Comparison of ENCODE assay signal across 9 mouse cellular contexts in the genomic region with DNA sequence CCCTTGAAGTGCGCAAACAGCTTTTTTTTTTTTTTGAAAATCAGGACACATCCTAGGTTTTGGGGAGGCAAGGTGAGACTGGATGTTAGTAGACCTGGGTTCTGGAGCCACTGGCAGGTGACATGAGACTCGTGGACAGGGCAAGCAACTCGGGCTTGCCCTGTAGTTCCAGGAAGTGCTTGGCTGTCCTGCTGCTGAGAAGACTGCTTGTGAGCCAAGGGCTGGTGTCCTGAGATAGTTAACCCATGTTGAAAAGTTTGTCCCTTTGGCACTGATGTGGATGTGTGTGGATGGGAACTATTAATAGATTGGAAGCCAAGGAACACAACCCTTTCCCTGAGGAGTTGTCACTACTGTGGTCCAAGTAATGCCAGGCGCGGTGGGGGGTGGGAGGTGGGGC. TPM values are rescaled to one million over a fixed set of nuclear protein-coding genes. Genes with fewer than 3 reads are reported as not detected.
DNase-seq lines count a peak whose midpoint lies in the region; ATAC-seq lines count a peak whose summit lies in the region.
"Had no signal": no experiment of that assay in that cellular context is flagged by ENCODE, and none has a peak within 500 bp of the region (broad histone marks: within the 10 kb centered on the region; RNA-seq: fewer than 3 reads in every experiment).

No protein-coding gene starts in this region.

- no peak overlapping the region for H3K27ac ChIP-seq in lung, embryonic 15.5 days
- H3K27ac ChIP-seq in intestine, embryonic 15.5 days: peak overlapping the region; percentile 79; the same call in 1 of the 2 replicates
- H3K27ac ChIP-seq in stomach, embryonic 14.5 days (ENCODE audit: low read length): no peak overlapping the region
- H3K27ac ChIP-seq in liver, embryonic 12.5 days: no peak overlapping the region
- H3K27ac ChIP-seq: liver, embryonic 14.5 days had no signal

- H3K9ac ChIP-seq in lung, embryonic 15.5 days: 0 out of 2 replicates have a peak overlapping the region, but pooled peaks have one; percentile 42
- no peak overlapping the region for H3K9ac ChIP-seq in intestine, embryonic 15.5 days
- H3K9ac ChIP-seq in stomach, embryonic 14.5 days (replicated peaks; ENCODE audit: low read depth, low read length): no peak overlapping the region; the same call in 1 of the 2 replicates
- no peak overlapping the region for H3K9ac ChIP-seq in liver, embryonic 12.5 days
- H3K9ac ChIP-seq: liver, embryonic 14.5 days had no signal

- H3K27me3 ChIP-seq in lung, embryonic 15.5 days: peaks cover 54% of the 10 kb centered on the region
- H3K27me3 ChIP-seq in intestine, embryonic 15.5 days (replicated peaks): peaks cover 2% of the 10 kb centered on the region; the same call in 1 of the 2 replicates
- peaks cover 3% of the 10 kb centered on the region; the same call in 1 of the 2 replicates for H3K27me3 ChIP-seq in stomach, embryonic 14.5 days (ENCODE audit: control insufficient read depth, insufficient read depth, low read length)
- H3K27me3 ChIP-seq in liver, embryonic 12.5 days (replicated peaks): peaks cover 88% of the 10 kb centered on the region

- H3K36me3 ChIP-seq in lung, embryonic 15.5 days: no peaks in the 10 kb centered on the region
- H3K36me3 ChIP-seq in intestine, embryonic 15.5 days: no peaks in the 10 kb centered on the region
- no peaks in the 10 kb centered on the region for H3K36me3 ChIP-seq in stomach, embryonic 14.5 days (ENCODE audit: control insufficient read depth, insufficient read depth, low read length)
- no peaks in the 10 kb centered on the region for H3K36me3 ChIP-seq in liver, embryonic 12.5 days

- peak overlapping the region; percentile 62 for H3K4me3 ChIP-seq in lung, embryonic 15.5 days
- peak overlapping the region; percentile 64 for H3K4me3 ChIP-seq in intestine, embryonic 15.5 days (replicated peaks)
- peak overlapping the region; percentile 63; the same call in 1 of the 2 replicates for H3K4me3 ChIP-seq in stomach, embryonic 14.5 days (ENCODE audit: low read depth, low read length)
- no peak overlapping the region for H3K4me3 ChIP-seq in liver, embryonic 12.5 days

- 28% methylated on average over 5 of the region's 5 CpGs for WGBS in lung, embryonic 15.5 days
- 19% methylated on average over 5 of the region's 5 CpGs for WGBS in intestine, embryonic 15.5 days
- WGBS in stomach, embryonic 14.5 days: 21% methylated on average over 5 of the region's 5 CpGs
- WGBS in liver, embryonic 12.5 days (ENCODE audit: insufficient replicate concordance): 15% methylated on average over 5 of the region's 5 CpGs

- peaks cover 10% of the 10 kb centered on the region; the same call in 1 of the 2 replicates for H3K4me1 ChIP-seq in lung, embryonic 15.5 days
- H3K4me1 ChIP-seq in intestine, embryonic 15.5 days (replicated peaks): peaks cover 14% of the 10 kb centered on the region; the same call in 1 of the 2 replicates
- H3K4me1 ChIP-seq in stomach, embryonic 14.5 days (ENCODE audit: control insufficient read depth, insufficient read depth, low read length): peaks cover 8% of the 10 kb centered on the region; the same call in 1 of the 2 replicates
- peaks cover 6% of the 10 kb centered on the region; the same call in 1 of the 2 replicates for H3K4me1 ChIP-seq in liver, embryonic 12.5 days

- H3K4me2 ChIP-seq in lung, embryonic 15.5 days: peak overlapping the region; percentile 99
- H3K4me2 ChIP-seq in intestine, embryonic 15.5 days (replicated peaks): peak overlapping the region; percentile 94
- H3K4me2 ChIP-seq in stomach, embryonic 14.5 days (replicated peaks; ENCODE audit: low read depth, low read length): peak overlapping the region; percentile 99; the same call in 1 of the 2 replicates
- H3K4me2 ChIP-seq in liver, embryonic 12.5 days: no peak overlapping the region

- no peak for ATAC-seq in lung, embryonic 15.5 days (ENCODE audit: borderline replicate concordance, extremely low read depth, low FRiP score, low TSS enrichment)
- ATAC-seq in intestine, embryonic 15.5 days: 0 out of 2 replicates have a peak, but pooled peaks have one; percentile 18
- ATAC-seq in stomach, embryonic 14.5 days (ENCODE audit: insufficient number of reproducible peaks, insufficient read depth, low FRiP score, low read depth): no peak
- no peak for ATAC-seq in liver, embryonic 12.5 days

- intact Hi-C loops in left cerebral cortex, postnatal 14 days (cut with DNase I): loop anchor here (5.0 kb wide), 1 partner anchor 67 kb away; no protein-coding TSS in a partner anchor

- DNase-seq in cerebellum, adult 9-11 months: peak; percentile 68
- DNase-seq in cerebellum, postnatal 14 days: no peak
- no peak for DNase-seq in lung, postnatal 10 days
- DNase-seq in left cerebral cortex, postnatal 14 days (ENCODE audit: low spot score in 2 of 2): no peak

- no peaks in the 10 kb centered on the region for H3K9me3 ChIP-seq in lung, embryonic 15.5 days
- no peaks in the 10 kb centered on the region for H3K9me3 ChIP-seq in intestine, embryonic 15.5 days
- H3K9me3 ChIP-seq in stomach, embryonic 14.5 days (ENCODE audit: control insufficient read depth, low read depth, low read length): no peaks in the 10 kb centered on the region
- H3K9me3 ChIP-seq in liver, embryonic 12.5 days (replicated peaks): no peaks in the 10 kb centered on the region

RNA-seq across cellular contexts. Expression of a gene that starts 0.6 kb away (rescaled TPM):
- 5.4 and 6.1 TPM in 2 replicates for polyA plus RNA-seq in lung, embryonic 15.5 days (2015; fragmentation: Nextera tagmentation; extraction: Ambion mirVana)
- polyA plus RNA-seq in intestine, embryonic 15.5 days (2015; fragmentation: Nextera tagmentation; extraction: Ambion mirVana): 12.2 and 13.9 TPM in 2 replicates
- 7.3 and 7.5 TPM in 2 replicates for polyA plus RNA-seq in stomach, embryonic 14.5 days (2014; fragmentation: Nextera tagmentation; extraction: Ambion mirVana)
- total RNA-seq in left cerebral cortex, postnatal 14 days (2021): 10 to 100 TPM; 78.7 to 95.4 TPM
- 0.10 and 0.11 TPM in 2 replicates for polyA plus RNA-seq in liver, embryonic 12.5 days (2016; fragmentation: Nextera tagmentation; extraction: Ambion mirVana)

RNA-seq across cellular contexts. Expression of a gene that starts 52.5 kb away (rescaled TPM):
- 88.2 and 89.1 TPM in 2 replicates for polyA plus RNA-seq in lung, embryonic 15.5 days (2015; fragmentation: Nextera tagmentation; extraction: Ambion mirVana)
- 98.8 and 117 TPM in 2 replicates for polyA plus RNA-seq in intestine, embryonic 15.5 days (2015; fragmentation: Nextera tagmentation; extraction: Ambion mirVana)
- 89.7 and 93.6 TPM in 2 replicates for polyA plus RNA-seq in stomach, embryonic 14.5 days (2014; fragmentation: Nextera tagmentation; extraction: Ambion mirVana)
- 10 to 100 TPM; 31.1 to 33.2 TPM for total RNA-seq in left cerebral cortex, postnatal 14 days (2021)
- 38.3 and 47.5 TPM in 2 replicates for polyA plus RNA-seq in liver, embryonic 12.5 days (2016; fragmentation: Nextera tagmentation; extraction: Ambion mirVana)
